Comparison of ENCODE assay signal across 13 mouse cellular contexts in genomic region chr2:95511286-95511685, GRCm38 (mm10).
DNase-seq lines count a peak whose midpoint lies in the region.
"Had no signal": no experiment of that assay in that cellular context is flagged by ENCODE, and none has a peak within 500 bp of the region (broad histone marks: within the 10 kb centered on the region; RNA-seq: fewer than 3 reads in every experiment).

No protein-coding gene starts in this region.

- DNase-seq in 3T3-L1 (ENCODE audit: low read depth, low spot score) (peak; percentile 65), NIH3T3 (ENCODE audit: low read depth) (peak; percentile 3)
- DNase-seq in fibroblast of lung, adult 2 months (ENCODE audit: low read depth), result peak; percentile 2
- DNase-seq in thymus, adult 18-20 months, result no peak
- DNase-seq in cerebellum, postnatal 36 days, result no peak
- DNase-seq: adrenal gland, adult 8-10 months; adrenal gland, postnatal 14 days; adrenal gland, postnatal 36 days; cerebellum, adult 11-12 months; cerebellum, adult 2 months; cerebellum, adult 9-10 months; cerebellum, postnatal 10 days; cerebellum, postnatal 25 days had no signal

Comparison
In these comparisons a context has a peak if more than half of its experiments do, and no peak if none do; other contexts are left out.
1. DNase-seq: peak in 3T3-L1 (single experiment), NIH3T3 (single experiment) and fibroblast of lung, adult 2 months (single experiment); none in thymus, adult 18-20 months (0 of 2) and cerebellum, postnatal 36 days (0 of 2).